Mouse (Mus musculus): ENCODE results near the gene Txlna. TPM values are rescaled to one million over a fixed set of nuclear protein-coding genes. Genes with fewer than 3 reads are reported as not detected.
A peak's percentile ranks its signal among the peaks of the same experiment; 100 is the strongest.

The Txlna gene
- total RNA-seq (2012; rRNA removed) = 68.0 and 69.5 TPM in 2 replicates
- polyA plus RNA-seq (2012; ENCODE audit: insufficient read depth in 1 of 2, insufficient read length in 2 of 2, low read depth in 1 of 2, low replicate concordance in 2 of 2, missing spikeins in 1 of 2) = 10 to 100 TPM in 1 of 2 experiments, not detected in 1; 68.9 TPM

- TF ChIP-seq MXI1 (IDR thresholded peaks at IDR 0.05; ENCODE audit: low read depth, low read length) = peak; percentile 81
- no peak for TF ChIP-seq SMC3 (IDR thresholded peaks at IDR 0.05; ENCODE audit: low read depth, low read length)
- TF ChIP-seq MYC (IDR thresholded peaks at IDR 0.05; ENCODE audit: low read depth, low read length) = peak; percentile 85
- peak; percentile 92 to 95 for TF ChIP-seq POLR2A (IDR thresholded peaks at IDR 0.05; ENCODE audit: control insufficient read depth in 1 of 2, insufficient read depth in 1 of 2, low read depth in 1 of 2, low read length in 2 of 2, poor library complexity in 1 of 2)
- TF ChIP-seq HCFC1 (IDR thresholded peaks at IDR 0.05; ENCODE audit: low read depth, low read length) = peak; percentile 96
- peak in 1 of 3 experiments; percentile 20; a peak in 1 of 6 replicates for TF ChIP-seq CTCF (IDR thresholded peaks at IDR 0.05 in 2 of 3, conservative IDR thresholded peaks at IDR 0.05 in 1 of 3; ENCODE audit: control insufficient read depth in 1 of 3, insufficient read depth in 1 of 3, low read depth in 2 of 3, low read length in 3 of 3, poor library complexity in 1 of 3, severe bottlenecking in 1 of 3)
- TF ChIP-seq ZKSCAN1 (IDR thresholded peaks at IDR 0.05; ENCODE audit: low read depth, low read length) = no peak; the same call in 1 of the 2 replicates
- no peak; the same call in 1 of the 2 replicates for TF ChIP-seq CHD2 (IDR thresholded peaks at IDR 0.05; ENCODE audit: low read length)
- TF ChIP-seq POLR2AphosphoS5 (IDR thresholded peaks at IDR 0.05; ENCODE audit: borderline replicate concordance, low read depth, low read length) = no peak
- TF ChIP-seq MAX (IDR thresholded peaks at IDR 0.05; ENCODE audit: low read length) = peak; percentile 90
- TF ChIP-seq ELF1 (IDR thresholded peaks at IDR 0.05; ENCODE audit: low read depth, low read length) = peak; percentile 69
- peak; percentile 84 for TF ChIP-seq ZMIZ1 (IDR thresholded peaks at IDR 0.05; ENCODE audit: low read depth, low read length)
- TF ChIP-seq SIN3A (IDR thresholded peaks at IDR 0.05; ENCODE audit: low read length) = peak; percentile 68
- TF ChIP-seq MYB (IDR thresholded peaks at IDR 0.05; ENCODE audit: low read depth, low read length) = no peak
- no peak for TF ChIP-seq RCOR1 (IDR thresholded peaks at IDR 0.05; ENCODE audit: low read depth, low read length)
- TF ChIP-seq TBP (IDR thresholded peaks at IDR 0.05; ENCODE audit: low read depth, low read length) = peak; percentile 61
- peak; percentile 87 for TF ChIP-seq KAT2A (conservative IDR thresholded peaks at IDR 0.05; ENCODE audit: low read depth, low read length)
- TF ChIP-seq POLR2AphosphoS2 (IDR thresholded peaks at IDR 0.05; ENCODE audit: low read length) = no peak; the same call in 1 of the 2 replicates
- peak; percentile 99 for TF ChIP-seq ZNF384 (IDR thresholded peaks at IDR 0.05; ENCODE audit: low read depth, low read length)
- no peak for TF ChIP-seq JUND (IDR thresholded peaks at IDR 0.05; ENCODE audit: low read depth, low read length)
- TF ChIP-seq NRF1 (IDR thresholded peaks at IDR 0.05; ENCODE audit: insufficient read depth, low read depth, low read length, poor library complexity, severe bottlenecking) = peak; percentile 83
- TF ChIP-seq BHLHE40 (IDR thresholded peaks at IDR 0.05; ENCODE audit: borderline replicate concordance, low read depth, low read length) = 0 out of 2 replicates have a peak, but pooled peaks have one; percentile 33
- peak; percentile 90 for TF ChIP-seq USF1 (IDR thresholded peaks at IDR 0.05; ENCODE audit: low read depth, low read length)
- 0 out of 2 replicates have a peak, but pooled peaks have one; percentile 37 for TF ChIP-seq MEF2A (IDR thresholded peaks at IDR 0.05; ENCODE audit: extremely low read depth, insufficient replicate concordance, low read depth, low read length, poor library complexity, severe bottlenecking)
- peak; percentile 70; the same call in 1 of the 2 replicates for TF ChIP-seq E2F4 (IDR thresholded peaks at IDR 0.05; ENCODE audit: borderline replicate concordance, low read depth, low read length)
- peak; percentile 97 for TF ChIP-seq NELFE (IDR thresholded peaks at IDR 0.05; ENCODE audit: low read depth, low read length)
- peak; percentile 75; the same call in 1 of the 2 replicates for TF ChIP-seq MAZ (IDR thresholded peaks at IDR 0.05; ENCODE audit: low read depth, low read length)
- H3K36me3 ChIP-seq (ENCODE audit: control insufficient read depth in 1 of 2, insufficient read depth in 2 of 2, low read length in 2 of 2) = peaks cover 6 to 11% of the 10 kb centered on the region in 2 experiments; a peak in 3 of 4 replicates
- peaks cover 0 to 20% of the 10 kb centered on the region in 2 experiments; a peak in 2 of 4 replicates for H3K4me1 ChIP-seq (ENCODE audit: control insufficient read depth in 1 of 2, insufficient read depth in 2 of 2, low read length in 2 of 2)
- peaks cover 20% of the 10 kb centered on the region for H3K79me2 ChIP-seq (ENCODE audit: control insufficient read depth, insufficient read depth, low read length, poor library complexity)
- peak within 1 kb of the TSS; percentile 73 to 91 for H3K4me3 ChIP-seq (ENCODE audit: control insufficient read depth in 1 of 2, insufficient read depth in 1 of 2, low read depth in 2 of 2, low read length in 2 of 2)
- peak within 1 kb of the TSS; percentile 98 for H3K9ac ChIP-seq (ENCODE audit: control insufficient read depth, low read depth, low read length, poor library complexity, severe bottlenecking)
- DNase-seq (ENCODE audit: low read depth, low spot score) = peak; percentile 99
- H3K27me3 ChIP-seq (ENCODE audit: control insufficient read depth in 1 of 2, insufficient read depth in 2 of 2, low read length in 2 of 2) = no peaks in the 10 kb centered on the region
- H3K9me3 ChIP-seq (replicated peaks; ENCODE audit: insufficient read depth, low read length) = no peaks in the 10 kb centered on the region
- peak within 1 kb of the TSS; percentile 97 for H3K27ac ChIP-seq (ENCODE audit: control insufficient read depth, low read depth, low read length)
Measured at GRCm38 (mm10) chr4:129640638-129641467, at the start of gene Txlna. Gene Txlna, minus strand, starts transcription at chr4:129641065.

All from MEL (cell line).